Mouse (Mus musculus) olfactory bulb, adult 2 months (tissue): ENCODE results near the gene Sept10.

Experiments used
- CTCF ChIP-seq: fragments of 200-500 bp; IDR thresholded peaks from 2 replicates; pipeline ENCODE4 v1.5.1; 2012; ENCODE audit warnings: low read depth, mild to moderate bottlenecking, low read length, moderate library complexity; ENCODE audit not compliant: insufficient read depth
- POLR2A ChIP-seq: fragments of 200-500 bp; IDR thresholded peaks from 2 replicates; pipeline ENCODE4 v1.6.1; 2012; ENCODE audit warnings: mild to moderate bottlenecking, low read depth, low read length, moderate library complexity; ENCODE audit not compliant: insufficient read depth

DNA sequence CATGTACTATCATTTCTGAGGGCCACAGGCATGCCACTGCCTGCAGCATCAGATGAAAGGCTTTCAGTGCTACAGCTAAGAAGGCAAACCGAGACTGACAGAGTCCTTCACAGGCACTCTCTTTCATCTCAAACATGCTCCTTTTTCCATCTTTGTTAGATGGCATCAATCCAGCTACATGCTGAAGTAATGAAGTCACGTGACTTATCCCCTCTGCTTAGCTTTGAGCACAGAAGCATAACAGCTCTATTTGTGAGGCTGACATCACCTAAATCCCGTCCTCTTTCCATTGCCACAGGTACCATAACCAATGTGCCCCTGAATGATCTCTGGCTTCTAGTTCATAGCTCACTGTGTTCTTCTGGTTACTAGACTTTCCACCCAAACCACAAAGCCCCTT lies 50.6 kb downstream of the Sept10 start:
- TF ChIP-seq CTCF (no peak), POLR2A (no peak)
